Mouse (Mus musculus) liver (tissue): ENCODE measurements around the gene Dll3.
"Not testable (repeated sequence)": the region's sequence is repeated elsewhere in the genome, so short reads cannot be mapped to it uniquely, and the experiment has no call there.

Experiments used
- DNase-seq: peaks from one replicate; pipeline ENCODE4 v3.0.0-alpha.2; 2020; ENCODE audit warnings: mixed read lengths

Dll3 gene

DNA sequence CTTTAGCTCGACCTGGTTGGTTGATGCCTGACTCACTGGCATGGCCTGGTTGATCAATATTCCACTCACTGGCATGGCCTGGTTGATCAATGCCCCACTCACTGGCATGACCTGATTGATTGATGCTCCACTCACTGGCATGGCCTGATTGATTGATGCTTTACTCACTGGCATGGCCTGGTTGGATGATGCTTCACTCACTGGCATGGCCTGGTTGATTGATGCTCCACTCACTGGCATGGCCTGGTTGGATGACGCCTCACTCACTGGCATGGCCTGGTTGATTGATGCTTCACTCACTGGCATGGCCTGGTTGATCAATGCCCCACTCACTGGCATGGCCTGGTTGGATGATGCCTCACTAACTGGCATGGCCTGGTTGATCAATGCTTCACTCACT, 58.1 kb downstream of the Dll3 start:
- DNase-seq: not testable (repeated sequence)
